Mouse (Mus musculus): Measurements from ENCODE around the gene Sco2. TPM values are rescaled to one million over a fixed set of nuclear protein-coding genes. Genes with fewer than 3 reads are reported as not detected.

Sco2 gene
- polyA plus RNA-seq, 1 experiment from 2014 or later, result 4.2 TPM

- H3K4me3 ChIP-seq (replicated peaks), result no peak overlapping the region
- no peaks in the 10 kb centered on the region for H3K36me3 ChIP-seq
- no peak overlapping the region for H3K4me2 ChIP-seq
- H3K9me3 ChIP-seq, result no peaks in the 10 kb centered on the region
- no peak overlapping the region for H3K27ac ChIP-seq
- peaks cover 37% of the 10 kb centered on the region for H3K27me3 ChIP-seq
- no peaks in the 10 kb centered on the region for H3K4me1 ChIP-seq (replicated peaks)
- WGBS, result 34% methylated on average over 12 of the region's 12 CpGs
- H3K9ac ChIP-seq (replicated peaks), result no peak overlapping the region
- no peak for ATAC-seq (ENCODE audit: insufficient number of reproducible peaks, insufficient read depth, low FRiP score, low TSS enrichment, low read depth)
Observed at GRCm38 (mm10) chr15:89387127-89387526, 13.5 kb upstream of the Sco2 start.

GRCm38 (mm10) chr15:89384617-89385016 is 11.0 kb upstream of the Sco2 start, which contains the start of gene Klhdc7b:
TSS of gene Klhdc7b (plus strand) at chr15:89384917.
- Histone ChIP-seq H3K36me3 (no peaks in the 10 kb centered on the region), H3K9ac (replicated peaks) (no peak within 1 kb of the TSS; the same call in 1 of the 2 replicates), H3K27ac (no peak within 1 kb of the TSS), H3K27me3 (peaks cover 47% of the 10 kb centered on the region), H3K4me1 (replicated peaks) (0 out of 2 replicates have a peak, but pooled peaks cover under 1% of the 10 kb centered on the region), H3K4me2 (no peak within 1 kb of the TSS), H3K9me3 (no peaks in the 10 kb centered on the region), H3K4me3 (replicated peaks) (no peak within 1 kb of the TSS)
- WGBS, result 81% methylated on average over 7 of the region's 7 CpGs
- ATAC-seq (ENCODE audit: insufficient number of reproducible peaks, insufficient read depth, low FRiP score, low TSS enrichment, low read depth), result no peak

- Histone ChIP-seq H3K27ac (no peak overlapping the region), H3K4me2 (peak overlapping the region; percentile 74), H3K36me3 (no peaks in the 10 kb centered on the region), H3K9ac (replicated peaks) (0 out of 2 replicates have a peak overlapping the region, but pooled peaks have one; percentile 8), H3K4me3 (replicated peaks) (peak overlapping the region; percentile 42), H3K4me1 (replicated peaks) (peaks cover 21% of the 10 kb centered on the region), H3K27me3 (peaks cover 51% of the 10 kb centered on the region), H3K9me3 (no peaks in the 10 kb centered on the region)
- 9% methylated on average over 10 of the region's 10 CpGs for WGBS
- no peak for ATAC-seq (ENCODE audit: insufficient number of reproducible peaks, insufficient read depth, low FRiP score, low TSS enrichment, low read depth)
Observed at GRCm38 (mm10) chr15:89379429-89379828, 5.8 kb upstream of the Sco2 start.

GRCm38 (mm10) chr15:89378831-89379401 is 5.3 kb upstream of the Sco2 start, which contains the start of gene Odf3b:
TSS of gene Odf3b (minus strand) at chr15:89379282.
- ATAC-seq (ENCODE audit: insufficient number of reproducible peaks, insufficient read depth, low FRiP score, low TSS enrichment, low read depth), result no peak
- H3K9me3 ChIP-seq, result no peaks in the 10 kb centered on the region

GRCm38 (mm10) chr15:89377938-89378828 is 4.5 kb upstream of the Sco2 start:
- no peak overlapping the region for H3K27ac ChIP-seq

More at GRCm38 (mm10) chr15:89378831-89379401, 5.3 kb upstream of the Sco2 start, which contains the start of gene Odf3b:
- no peaks in the 10 kb centered on the region for H3K36me3 ChIP-seq
- H3K27me3 ChIP-seq, result peaks cover 49% of the 10 kb centered on the region
- H3K4me2 ChIP-seq, result peak within 1 kb of the TSS; percentile 74
- H3K9ac ChIP-seq (replicated peaks), result peak within 1 kb of the TSS; percentile 53
- peaks cover 25% of the 10 kb centered on the region for H3K4me1 ChIP-seq (replicated peaks)
- H3K27ac ChIP-seq, result no peak within 1 kb of the TSS
- peak within 1 kb of the TSS; percentile 42 for H3K4me3 ChIP-seq (replicated peaks)
- under 1% methylated on average over 33 of the region's 33 CpGs for WGBS

GRCm38 (mm10) chr15:89377362-89377761 is 3.7 kb upstream of the Sco2 start:
- WGBS, result 5% methylated on average over 18 of the region's 18 CpGs
- Histone ChIP-seq H3K9ac (replicated peaks) (no peak overlapping the region), H3K4me2 (peak overlapping the region; percentile 26; the same call in 1 of the 2 replicates)

More at GRCm38 (mm10) chr15:89377938-89378828, 4.5 kb upstream of the Sco2 start:
- no peaks in the 10 kb centered on the region for H3K9me3 ChIP-seq
- peak overlapping the region; percentile 42 for H3K4me3 ChIP-seq (replicated peaks)
- H3K36me3 ChIP-seq, result no peaks in the 10 kb centered on the region
- WGBS, result 11% methylated on average over 46 of the region's 46 CpGs
- peaks cover 49% of the 10 kb centered on the region for H3K27me3 ChIP-seq
- no peak for ATAC-seq (ENCODE audit: insufficient number of reproducible peaks, insufficient read depth, low FRiP score, low TSS enrichment, low read depth)
- peak overlapping the region; percentile 53 for H3K9ac ChIP-seq (replicated peaks)
- H3K4me2 ChIP-seq, result peak overlapping the region; percentile 74
- peaks cover 25% of the 10 kb centered on the region for H3K4me1 ChIP-seq (replicated peaks)

GRCm38 (mm10) chr15:89376957-89377356 is 3.3 kb upstream of the Sco2 start, which contains the start of gene Tymp:
TSS of gene Tymp (minus strand) at chr15:89377039.
- peaks cover 49% of the 10 kb centered on the region for H3K27me3 ChIP-seq
- no peak within 1 kb of the TSS for H3K27ac ChIP-seq
- WGBS, result 13% methylated on average over 16 of the region's 16 CpGs
- peaks cover 11% of the 10 kb centered on the region for H3K36me3 ChIP-seq
- ATAC-seq (ENCODE audit: insufficient number of reproducible peaks, insufficient read depth, low FRiP score, low TSS enrichment, low read depth), result no peak
- H3K4me2 ChIP-seq, result peak within 1 kb of the TSS; percentile 26; the same call in 1 of the 2 replicates
- H3K4me1 ChIP-seq (replicated peaks), result peaks cover 31% of the 10 kb centered on the region
- no peaks in the 10 kb centered on the region for H3K9me3 ChIP-seq
- no peak within 1 kb of the TSS for H3K9ac ChIP-seq (replicated peaks)
- H3K4me3 ChIP-seq (replicated peaks), result no peak within 1 kb of the TSS

More at GRCm38 (mm10) chr15:89377362-89377761, 3.7 kb upstream of the Sco2 start:
- Histone ChIP-seq H3K4me3 (replicated peaks) (no peak overlapping the region), H3K36me3 (peaks cover 7% of the 10 kb centered on the region), H3K4me1 (replicated peaks) (peaks cover 31% of the 10 kb centered on the region), H3K27me3 (peaks cover 49% of the 10 kb centered on the region), H3K27ac (no peak overlapping the region), H3K9me3 (no peaks in the 10 kb centered on the region)
- ATAC-seq (ENCODE audit: insufficient number of reproducible peaks, insufficient read depth, low FRiP score, low TSS enrichment, low read depth), result no peak

GRCm38 (mm10) chr15:89376040-89376439 is 2.4 kb upstream of the Sco2 start:
- H3K4me3 ChIP-seq (replicated peaks), result no peak overlapping the region
- H3K36me3 ChIP-seq, result peaks cover 20% of the 10 kb centered on the region
- no peak for ATAC-seq (ENCODE audit: insufficient number of reproducible peaks, insufficient read depth, low FRiP score, low TSS enrichment, low read depth)
- H3K9ac ChIP-seq (replicated peaks), result no peak overlapping the region
- H3K4me1 ChIP-seq (replicated peaks), result peaks cover 31% of the 10 kb centered on the region
- 77% methylated on average over 7 of the region's 7 CpGs for WGBS
- no peak overlapping the region for H3K27ac ChIP-seq
- H3K27me3 ChIP-seq, result peaks cover 48% of the 10 kb centered on the region
- H3K4me2 ChIP-seq, result no peak overlapping the region
- H3K9me3 ChIP-seq, result no peaks in the 10 kb centered on the region

- Histone ChIP-seq H3K36me3 (peaks cover 31% of the 10 kb centered on the region), H3K4me2 (0 out of 2 replicates have a peak overlapping the region, but pooled peaks have one; percentile 78), H3K9me3 (no peaks in the 10 kb centered on the region), H3K9ac (replicated peaks) (no peak overlapping the region; the same call in 1 of the 2 replicates), H3K27me3 (peaks cover 40% of the 10 kb centered on the region), H3K27ac (no peak overlapping the region), H3K4me1 (replicated peaks) (peaks cover 31% of the 10 kb centered on the region), H3K4me3 (replicated peaks) (no peak overlapping the region)
- no peak for ATAC-seq (ENCODE audit: insufficient number of reproducible peaks, insufficient read depth, low FRiP score, low TSS enrichment, low read depth)
- 92% methylated on average over 17 of the region's 17 CpGs for WGBS
Observed at GRCm38 (mm10) chr15:89374801-89375534, 1.3 kb upstream of the Sco2 start.

GRCm38 (mm10) chr15:89374340-89374739 is 694 bp upstream of the Sco2 start:
- Histone ChIP-seq H3K36me3 (peaks cover 37% of the 10 kb centered on the region), H3K9me3 (no peaks in the 10 kb centered on the region), H3K27me3 (peaks cover 36% of the 10 kb centered on the region), H3K4me3 (replicated peaks) (peak overlapping the region; percentile 64), H3K9ac (replicated peaks) (peak overlapping the region; percentile 77), H3K4me1 (replicated peaks) (peaks cover 28% of the 10 kb centered on the region), H3K4me2 (peak overlapping the region; percentile 78), H3K27ac (peak overlapping the region; percentile 94)
- ATAC-seq (ENCODE audit: insufficient number of reproducible peaks, insufficient read depth, low FRiP score, low TSS enrichment, low read depth), result no peak
- 51% methylated on average over 9 of the region's 9 CpGs for WGBS

Data from limb, embryonic 12.5 days (tissue).